Mouse (Mus musculus): ENCODE data around the gene Psg16.

GRCm38 (mm10) chr7:17054325-17054989, 19.4 kb upstream of the Psg16 start:
- no peak for TF ChIP-seq CTCF (IDR thresholded peaks at IDR 0.05; ENCODE audit: insufficient read depth, low read length)
- no peak for TF ChIP-seq POLR2A (IDR thresholded peaks at IDR 0.05; ENCODE audit: borderline replicate concordance, extremely low read depth, low read depth, low read length)
